Mouse (Mus musculus): ENCODE measurements around the gene Rassf4.

The Rassf4 gene

GRCm38 (mm10) chr6:116671031-116671430 lies 2.7 kb downstream of the Rassf4 start:
- peak; percentile 65 for DNase-seq

DNA sequence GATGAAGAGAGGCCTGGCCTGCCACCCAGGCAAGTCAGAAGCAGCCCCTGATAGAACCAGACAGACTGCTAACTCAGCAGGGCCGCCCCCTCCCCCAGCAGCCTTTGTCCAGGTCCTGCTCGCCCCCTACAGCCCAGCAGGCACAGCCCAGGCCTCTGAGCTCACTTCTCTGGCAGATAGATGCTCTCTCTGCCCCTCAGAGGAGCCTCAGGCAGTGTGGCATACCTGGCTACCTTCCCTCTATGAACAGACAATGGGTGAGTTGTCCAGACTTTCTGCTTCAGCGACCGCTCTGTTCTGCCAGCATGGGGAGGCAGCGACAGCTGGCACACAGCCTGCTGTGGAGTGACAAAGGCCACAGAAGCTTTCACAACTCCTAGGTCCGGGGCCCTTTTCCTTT lies 3.6 kb downstream of the Rassf4 start:
- DNase-seq: peak; percentile 55

GRCm38 (mm10) chr6:116668682-116669470 lies 4.9 kb downstream of the Rassf4 start:
- DNase-seq: peak; percentile 40

- DNase-seq: no peak
Measured at GRCm38 (mm10) chr6:116667382-116667781, 6.4 kb downstream of the Rassf4 start.

DNA sequence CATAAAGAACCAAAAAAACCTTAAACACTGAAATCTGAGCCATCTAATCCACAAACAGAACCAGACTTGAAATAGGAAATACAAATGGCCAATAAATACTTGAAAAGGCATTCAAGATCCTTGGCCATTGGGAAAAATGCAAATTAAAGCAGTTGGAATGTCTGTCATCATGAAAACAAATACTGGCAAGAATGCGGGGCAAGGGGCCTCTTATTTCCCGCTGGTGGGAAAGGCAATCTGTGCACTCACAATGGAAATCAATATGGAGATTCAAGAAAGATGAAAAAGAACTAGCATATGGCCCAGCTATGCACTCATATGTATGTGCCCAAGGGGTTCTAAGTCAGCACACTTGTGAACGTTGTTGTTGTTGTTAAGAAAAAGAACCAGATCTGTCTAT lies 6.9 kb downstream of the Rassf4 start:
- no peak for DNase-seq

DNA sequence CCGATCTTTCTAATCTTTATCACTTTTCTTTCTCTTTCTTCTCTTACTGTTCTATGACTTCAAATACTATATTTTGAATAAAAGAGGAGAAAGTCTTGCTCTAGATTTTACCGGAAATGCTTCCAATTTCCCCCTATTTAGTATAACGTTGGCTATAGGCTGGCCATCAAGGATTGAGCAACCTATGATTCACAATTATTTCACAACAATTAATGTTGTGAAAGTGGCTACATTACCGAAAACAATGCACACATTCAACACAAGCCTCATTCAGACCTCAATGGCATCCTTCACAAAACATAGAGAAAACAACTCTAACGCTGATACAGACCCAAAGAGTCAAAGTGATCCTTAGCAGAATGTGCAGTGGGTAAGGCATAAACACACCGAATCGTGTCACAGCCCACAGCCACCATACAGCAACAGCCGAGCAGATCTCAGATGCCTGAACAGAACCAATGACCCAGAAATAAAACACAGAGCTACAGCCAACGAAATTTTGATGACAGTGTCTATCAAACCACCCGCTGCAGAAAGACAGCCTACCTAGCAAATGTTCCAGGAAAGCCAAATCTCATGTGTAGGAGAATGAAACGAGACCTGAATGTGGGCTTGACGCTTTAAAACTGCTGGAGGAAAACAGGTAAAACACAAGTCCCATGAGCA lies 7.5 kb downstream of the Rassf4 start:
- no peak for DNase-seq

GRCm38 (mm10) chr6:116664830-116665229 lies 8.9 kb downstream of the Rassf4 start:
- no peak for DNase-seq

- DNase-seq: no peak
Measured at GRCm38 (mm10) chr6:116664031-116664430, 9.7 kb downstream of the Rassf4 start.

- DNase-seq: no peak
Measured at GRCm38 (mm10) chr6:116663364-116663763, 10.4 kb downstream of the Rassf4 start.

DNA sequence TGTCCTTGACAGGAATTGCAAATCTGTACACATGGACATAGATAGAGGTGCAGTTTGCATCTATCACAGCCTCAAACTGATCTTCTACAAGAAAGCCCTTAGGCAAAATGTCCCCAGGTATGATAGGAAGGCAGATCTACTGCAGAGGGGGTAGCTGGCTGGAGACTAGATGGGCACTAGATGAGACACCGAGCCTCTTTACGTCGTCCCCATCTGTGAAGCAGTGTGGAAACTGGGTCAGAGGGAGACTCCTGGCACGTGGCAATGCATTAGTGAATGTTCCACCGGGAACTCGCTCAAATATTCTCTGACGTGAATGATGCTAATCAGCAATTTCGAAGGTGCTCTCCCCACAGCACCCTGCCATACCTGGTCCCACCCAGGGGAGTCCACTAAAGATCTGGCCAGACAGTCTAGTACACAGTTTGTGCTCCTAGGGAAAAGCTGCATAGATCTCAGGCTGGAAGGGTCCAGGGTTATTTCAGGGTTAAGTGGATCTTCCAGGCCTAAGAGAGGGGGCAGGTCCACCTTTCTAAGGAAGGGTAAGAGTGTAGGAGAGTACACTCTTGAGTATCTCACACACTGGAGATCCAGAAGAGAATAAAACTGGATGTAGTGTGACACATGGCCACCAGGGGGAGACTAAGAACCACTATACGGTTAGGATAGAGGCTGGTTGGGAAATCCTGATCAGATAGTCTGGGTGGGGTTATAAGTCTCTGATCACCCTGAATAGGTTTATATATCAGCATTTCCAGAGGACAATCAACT lies 19.9 kb downstream of the Rassf4 start:
- DNase-seq: peak; percentile 84

DNA sequence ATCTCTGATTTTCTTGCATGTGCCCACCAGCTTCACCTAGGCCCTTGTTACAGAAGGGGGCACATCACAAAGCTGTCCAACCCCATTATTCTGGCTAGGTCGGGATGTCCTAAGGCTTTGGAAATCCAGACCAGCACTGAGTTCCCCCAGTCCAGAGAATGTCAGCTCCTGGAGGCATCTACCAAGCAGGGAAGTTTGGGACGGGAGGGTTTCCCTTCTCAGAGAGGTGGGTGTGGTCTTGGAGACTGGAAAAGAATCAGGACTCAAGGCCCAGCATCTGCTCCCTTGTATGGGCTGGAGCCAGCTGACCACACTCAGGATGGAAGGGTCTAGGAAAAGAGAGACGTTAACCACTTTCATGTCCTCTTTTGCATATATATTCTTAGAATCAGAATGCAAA lies 20.6 kb downstream of the Rassf4 start:
- no peak for DNase-seq

DNA sequence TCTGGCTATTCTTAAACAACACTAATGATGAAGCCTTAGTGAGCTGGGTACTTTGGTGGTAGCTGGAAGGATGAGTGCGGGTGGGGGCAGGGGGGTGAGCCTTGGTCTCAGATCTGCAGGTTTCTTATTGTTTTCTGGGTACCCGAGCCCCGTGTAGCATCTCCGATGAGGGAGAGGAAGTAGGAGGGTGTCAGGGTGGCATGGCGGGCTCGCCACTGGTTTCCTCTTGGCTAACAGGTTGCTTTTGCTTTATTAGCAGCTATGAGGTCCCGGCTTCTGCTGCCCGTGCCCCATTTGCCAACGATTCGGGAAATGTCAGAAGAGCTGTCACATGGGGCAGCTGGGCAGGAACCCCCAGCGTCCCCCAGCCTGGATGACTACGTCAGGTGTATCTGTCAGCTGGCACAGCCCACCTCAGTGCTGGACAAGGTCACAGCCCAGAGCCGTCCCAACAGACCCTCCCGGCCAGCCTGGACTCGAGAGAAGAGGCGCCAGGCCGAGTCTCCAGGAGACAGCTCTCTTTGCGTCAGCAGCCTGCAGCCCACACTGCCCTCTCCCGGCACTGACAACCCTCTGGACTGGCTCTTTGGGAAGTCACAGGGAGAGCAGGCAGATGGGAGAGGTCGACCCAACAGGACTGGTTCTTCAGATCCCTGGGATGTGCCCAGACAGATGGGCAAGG lies 22.2 kb downstream of the Rassf4 start:
- no peak for DNase-seq

DNA sequence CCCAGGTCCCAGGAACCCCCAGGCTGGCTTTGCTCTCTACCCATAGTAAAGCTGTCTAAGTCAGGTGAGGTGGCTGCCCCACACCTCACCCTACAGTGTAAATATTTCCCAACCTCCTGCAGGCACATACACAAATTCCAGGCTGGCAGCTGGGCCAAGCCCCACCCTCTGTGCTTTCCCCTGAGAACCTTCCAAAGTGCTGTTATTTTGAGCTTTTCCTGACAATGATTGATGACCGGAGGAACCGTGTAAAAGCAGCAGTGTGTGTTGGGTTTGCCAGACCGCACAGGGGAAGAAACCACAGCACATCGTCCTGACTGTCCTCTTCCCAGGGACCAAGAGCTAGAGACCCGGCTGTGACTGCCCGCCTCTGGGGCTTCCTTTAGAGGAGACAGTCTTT lies 23.3 kb downstream of the Rassf4 start, which contains the start of gene Depp1:
Gene Depp1, plus strand, starts transcription at position 204 of the 400 bp plus-strand sequence.
- peak; percentile 54 for DNase-seq

DNA sequence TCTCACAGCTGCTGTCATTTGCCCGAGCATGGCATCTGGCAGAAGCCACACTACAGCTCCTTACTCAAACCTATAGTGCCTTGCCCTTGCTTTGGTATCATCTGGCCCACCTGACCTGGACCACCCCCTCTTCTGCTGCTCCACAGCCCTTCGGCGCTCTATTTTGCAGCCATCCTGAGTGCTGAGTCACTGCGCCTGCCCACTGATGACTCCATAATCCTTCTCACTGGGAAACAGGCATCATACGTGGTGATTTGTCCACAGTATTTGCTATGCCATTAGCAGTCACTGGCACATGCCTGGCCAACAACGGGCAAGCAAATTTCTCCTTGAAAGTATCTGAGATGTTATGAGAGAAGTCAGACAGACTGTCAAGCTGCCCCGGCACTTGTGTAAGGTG lies 23.9 kb downstream of the Rassf4 start:
- no peak for DNase-seq

DNA sequence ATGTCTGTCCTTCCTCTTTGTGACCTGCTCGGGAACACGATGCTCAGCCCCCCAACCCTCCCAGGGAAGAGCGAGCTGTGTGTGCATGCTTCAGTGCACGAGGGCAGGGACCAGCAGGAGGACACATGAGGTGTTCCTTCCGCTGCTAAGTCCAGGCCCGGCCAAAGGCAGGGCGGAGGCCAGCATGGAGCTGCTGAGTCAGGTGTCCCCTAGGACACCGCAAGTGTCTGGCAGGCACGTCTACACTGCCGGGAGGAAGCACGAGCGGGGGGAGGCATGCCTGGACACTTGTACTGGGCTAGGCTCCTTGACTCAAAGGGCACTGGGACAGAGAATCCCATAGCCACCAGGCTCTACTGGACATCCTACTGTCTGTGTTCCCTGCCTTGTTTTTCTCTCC lies 26.0 kb downstream of the Rassf4 start:
- no peak for DNase-seq

GRCm38 (mm10) chr6:116644335-116644734 lies 29.4 kb downstream of the Rassf4 start:
- DNase-seq: no peak

DNA sequence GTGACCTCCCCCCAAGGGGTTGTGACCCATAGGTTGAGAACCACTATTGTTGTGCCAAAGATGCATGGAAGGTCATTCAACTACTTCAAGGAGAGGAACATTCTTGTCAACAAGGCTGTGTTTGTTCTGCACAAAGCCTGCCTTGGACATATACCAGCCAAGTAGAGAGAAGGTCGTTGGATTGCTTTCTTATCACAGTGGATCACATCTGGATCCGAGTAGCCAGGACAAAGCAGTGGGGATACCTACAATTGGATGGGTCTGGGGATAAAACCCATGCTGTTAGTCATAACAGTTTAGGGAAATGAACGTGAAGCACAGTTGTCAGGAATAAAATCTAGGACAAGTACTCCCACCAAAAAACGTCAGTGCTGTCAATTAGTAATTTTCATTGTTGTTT lies 29.9 kb downstream of the Rassf4 start:
- DNase-seq: no peak

DNA sequence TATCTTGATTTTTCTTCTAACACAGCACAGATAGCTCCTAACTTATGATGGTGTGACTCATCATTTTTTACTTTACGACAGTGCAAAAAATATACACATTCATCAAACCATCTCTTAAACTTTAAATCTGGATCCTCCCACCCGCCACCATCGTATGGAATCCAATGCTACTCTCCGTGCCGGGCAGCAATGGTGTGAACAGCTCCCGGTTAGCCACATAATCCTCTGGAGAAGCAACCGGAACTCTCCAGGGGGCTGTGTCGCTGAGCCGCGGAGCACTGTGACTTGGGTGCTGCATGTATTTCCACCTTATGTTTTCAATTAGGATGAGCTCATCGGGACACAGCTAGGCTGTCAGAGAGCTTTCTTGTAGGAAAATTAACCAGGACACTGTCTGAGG lies 30.8 kb downstream of the Rassf4 start:
- DNase-seq: no peak

- no peak for DNase-seq
Measured at GRCm38 (mm10) chr6:116639663-116640062, 34.1 kb downstream of the Rassf4 start.

- DNase-seq: no peak
Measured at GRCm38 (mm10) chr6:116638871-116639270, 34.9 kb downstream of the Rassf4 start.

GRCm38 (mm10) chr6:116637496-116637895 lies 36.3 kb downstream of the Rassf4 start:
- DNase-seq: no peak

DNA sequence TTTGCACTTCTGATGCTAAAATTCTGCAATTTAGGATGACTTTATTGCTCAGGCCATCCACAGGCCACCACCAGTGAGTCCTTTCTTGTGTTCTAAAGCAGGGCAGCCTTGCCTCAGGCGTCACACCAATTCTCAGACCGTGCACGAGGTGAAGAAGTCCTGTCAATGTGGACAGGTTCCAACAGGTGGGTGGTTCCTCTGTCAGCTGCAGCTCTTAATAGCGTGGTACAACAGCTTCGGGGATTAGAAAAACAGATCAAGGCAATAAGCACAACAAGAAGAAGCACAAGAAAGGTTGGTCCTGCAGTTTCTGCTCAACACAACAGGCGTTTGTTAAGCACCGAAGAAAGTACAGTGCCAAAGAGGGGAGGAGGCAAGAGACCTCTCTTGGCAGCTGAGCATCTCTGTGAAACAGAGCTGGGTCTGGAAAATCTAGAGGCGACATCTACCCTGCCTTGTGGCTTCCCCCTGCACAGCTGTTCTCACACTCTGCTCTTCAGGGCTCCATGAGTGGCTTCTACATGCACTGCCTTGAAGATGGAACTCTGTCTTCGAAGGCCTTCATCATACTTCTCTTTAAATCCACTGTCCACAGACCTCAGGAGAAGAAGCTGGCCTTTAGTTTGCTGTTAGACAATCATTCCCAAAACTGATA lies 37.0 kb downstream of the Rassf4 start:
- DNase-seq: no peak
